Mouse (Mus musculus) adrenal gland, postnatal 36 days (tissue): Measurements from ENCODE around the gene Enoph1. TPM values are rescaled to one million over a fixed set of nuclear protein-coding genes. Genes with fewer than 3 reads are reported as not detected.

Experiments
- DNase-seq, 2 experiments: peaks; one replicate each; pipeline ENCODE4 v3.0.0; 2021; ENCODE audit warnings: mixed read lengths in 1 of 2
- total RNA-seq, 2 experiments: library from RNA; stranded (reverse); gene quantifications; 2 replicates each; pipeline ENCODE4 v1.2.3; 2021

Gene Enoph1
- total RNA-seq, 2 experiments from 2014 or later: 33.2 to 36.6 TPM

DNA sequence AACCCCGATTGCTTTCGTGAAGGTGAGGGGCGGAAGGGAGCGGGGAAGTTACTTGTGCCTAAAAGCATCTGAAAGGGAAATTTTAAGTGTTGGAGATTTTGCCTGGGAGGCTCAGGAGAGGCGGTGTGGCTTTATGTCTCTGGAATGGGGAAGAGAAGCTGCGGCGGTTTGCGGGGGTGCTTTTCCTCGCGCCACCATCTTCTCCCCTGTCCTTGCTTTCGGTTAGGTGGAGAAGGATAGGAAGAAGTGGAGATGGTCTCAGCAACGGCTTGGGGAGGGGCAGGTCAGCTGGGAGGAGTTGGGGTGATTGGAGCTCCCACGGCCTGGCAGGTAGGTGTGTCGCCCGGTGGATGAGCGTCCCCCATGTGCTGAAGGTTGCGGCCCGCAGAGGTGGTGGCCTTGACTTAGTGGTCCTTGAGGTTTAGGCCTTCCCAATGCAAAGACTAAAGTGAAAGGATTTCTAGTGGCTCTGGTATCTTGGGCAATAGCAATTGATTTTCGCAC is 548 bp downstream of the Enoph1 start:
- peak; percentile 46 to 47 for DNase-seq

GRCm38 (mm10) chr5:100041272-100041671 is 1.5 kb downstream of the Enoph1 start:
- DNase-seq: no peak

DNA sequence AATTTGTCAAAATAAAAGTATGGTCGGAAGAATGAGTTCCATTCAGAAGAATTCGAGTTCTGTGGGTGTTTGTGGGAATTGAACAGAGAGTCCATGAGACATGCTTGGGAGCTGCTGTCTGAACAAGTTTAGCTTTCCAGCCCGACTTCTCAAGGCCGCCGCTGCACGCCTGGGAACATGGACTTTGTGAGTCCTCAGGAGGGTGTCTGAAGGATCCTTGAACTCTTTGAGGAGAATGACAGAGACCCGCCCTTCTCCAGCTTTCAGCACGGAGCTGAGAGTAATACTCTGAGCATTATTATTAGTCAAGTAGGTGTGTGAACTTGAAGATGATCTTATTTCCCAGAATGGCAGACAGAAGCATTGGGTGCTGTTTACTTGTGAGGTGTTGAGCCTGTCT is 2.7 kb downstream of the Enoph1 start:
- DNase-seq: peak; percentile 45 to 55

GRCm38 (mm10) chr5:100043361-100043760 is 3.6 kb downstream of the Enoph1 start:
- DNase-seq: peak; percentile 88 to 90

GRCm38 (mm10) chr5:100044030-100044429 is 4.2 kb downstream of the Enoph1 start:
- no peak for DNase-seq

- no peak for DNase-seq
Observed at GRCm38 (mm10) chr5:100044621-100045020, 4.8 kb downstream of the Enoph1 start.

DNA sequence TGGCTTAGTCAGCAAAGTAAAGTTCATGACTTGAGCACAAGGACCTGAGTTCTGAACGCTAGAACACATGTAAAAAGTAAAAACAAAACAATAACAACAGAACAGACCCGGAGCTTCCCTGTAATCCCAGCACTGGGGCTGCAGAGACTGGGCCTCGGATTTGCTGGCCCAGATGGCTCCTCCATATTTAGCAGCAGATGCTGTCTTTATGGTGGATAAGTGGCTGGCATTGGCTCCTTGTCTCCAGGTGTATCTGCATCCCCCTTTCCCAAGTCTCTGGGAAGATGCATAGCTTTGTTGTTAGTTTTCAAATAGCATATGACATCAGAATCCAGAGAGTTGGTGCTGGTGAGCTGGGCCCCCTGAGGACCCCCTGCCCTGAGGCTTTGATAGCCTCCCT is 6.3 kb downstream of the Enoph1 start:
- no peak for DNase-seq

DNA sequence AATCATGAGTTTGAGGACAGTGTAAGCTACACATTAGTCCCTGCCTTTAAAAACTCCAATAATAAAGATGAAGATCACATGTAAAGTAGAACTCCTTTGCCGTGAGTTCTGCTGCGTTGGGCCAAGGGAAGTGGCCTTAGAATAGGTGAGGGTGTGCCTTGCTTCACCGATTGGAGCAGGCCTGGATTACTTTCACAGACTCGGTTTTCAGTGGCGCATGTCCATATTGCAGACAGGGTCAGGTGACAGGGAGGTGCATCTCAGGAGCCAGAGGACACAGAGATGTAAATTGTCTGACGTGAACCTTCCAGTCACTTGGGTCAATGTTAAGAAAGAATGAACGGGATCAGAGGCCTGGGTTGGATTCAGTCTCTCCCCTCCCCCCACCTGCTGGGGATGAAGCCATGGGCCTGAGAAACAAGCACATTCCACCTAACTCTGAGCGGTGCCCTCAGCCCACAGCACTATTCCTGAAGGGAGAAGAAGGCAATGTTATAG is 7.4 kb downstream of the Enoph1 start:
- no peak for DNase-seq

- DNase-seq: peak; percentile 41 to 54
Observed at GRCm38 (mm10) chr5:100047871-100048270, 8.1 kb downstream of the Enoph1 start.

DNA sequence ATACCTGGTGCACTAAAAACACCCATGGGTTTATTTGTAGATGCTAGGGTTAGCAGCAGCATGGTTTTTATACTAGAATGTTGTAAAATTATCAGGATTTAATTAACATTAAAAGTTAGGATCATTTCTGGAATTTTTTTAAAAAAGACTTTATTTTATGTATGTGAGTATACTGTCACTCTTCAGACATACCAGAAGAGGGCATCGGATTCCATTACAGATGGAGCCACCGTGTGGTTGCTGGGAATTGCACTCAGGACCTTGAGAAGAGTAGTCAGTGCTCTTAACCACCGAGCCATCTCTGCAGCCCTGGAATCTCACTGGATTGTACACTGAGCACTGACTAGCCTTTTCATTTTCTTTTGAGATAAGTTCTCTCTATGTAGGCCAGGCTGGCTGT is 10.1 kb downstream of the Enoph1 start:
- no peak for DNase-seq

- no peak for DNase-seq
Observed at GRCm38 (mm10) chr5:100052728-100053127, 12.9 kb downstream of the Enoph1 start.

DNA sequence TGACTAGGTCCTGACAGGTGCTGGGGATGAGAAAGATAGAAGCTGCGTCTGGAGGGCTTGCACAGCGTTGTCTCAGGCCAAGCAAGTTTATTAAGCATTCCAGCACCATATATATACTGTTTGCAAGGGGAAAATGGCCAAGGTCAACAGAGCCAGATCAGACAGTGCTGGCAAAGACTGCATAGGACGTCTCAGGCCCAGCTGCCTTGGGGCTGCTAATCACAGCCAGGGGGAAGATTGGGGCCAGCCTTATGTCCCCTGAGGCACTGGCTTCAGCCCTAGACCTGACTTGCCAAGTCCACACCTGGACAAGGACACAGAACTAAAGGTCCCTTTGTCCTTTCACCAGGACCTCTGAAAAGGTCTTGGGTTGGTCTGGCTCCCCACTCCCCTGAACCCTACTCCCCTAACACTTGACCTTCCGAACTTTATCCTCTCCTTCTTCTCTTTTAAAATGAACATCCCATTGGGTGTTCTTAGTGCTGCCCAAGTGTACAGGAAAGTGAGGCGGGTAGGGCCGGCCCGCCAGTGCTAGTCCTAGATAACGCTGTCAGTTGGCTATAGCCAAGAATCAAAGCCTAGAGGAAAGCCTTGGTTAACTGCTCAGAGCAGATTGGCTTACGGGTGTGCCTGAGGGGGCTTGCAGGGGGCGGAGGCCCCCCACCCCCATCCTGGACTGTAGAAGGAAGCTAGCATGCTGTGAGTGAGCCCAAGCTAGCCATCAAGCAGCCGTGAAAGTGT is 15.2 kb downstream of the Enoph1 start:
- no peak for DNase-seq

DNA sequence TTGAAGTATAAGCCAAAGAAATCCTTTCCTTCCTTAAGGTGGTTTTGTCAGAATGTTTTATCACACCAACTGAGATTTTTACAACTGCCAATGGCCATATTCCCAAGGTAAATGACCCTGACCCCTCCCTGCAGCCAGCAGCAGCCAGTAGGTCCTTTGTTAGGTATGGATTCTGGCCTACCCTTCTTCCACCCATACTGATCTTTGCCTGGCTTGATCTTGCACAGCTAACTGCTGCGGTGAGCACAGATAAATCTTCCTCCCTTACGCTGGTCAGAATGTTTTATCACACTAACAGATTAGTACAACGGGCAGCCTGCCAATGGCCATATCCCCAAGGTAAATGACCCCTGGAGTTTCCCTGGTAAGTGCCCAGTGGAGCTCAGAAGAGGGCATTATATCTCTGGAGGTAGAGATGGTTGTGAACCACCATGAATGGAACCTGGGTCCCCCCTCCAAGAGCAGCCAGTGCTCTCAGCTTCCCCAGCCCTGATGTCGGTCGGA is 16.1 kb downstream of the Enoph1 start:
- DNase-seq: peak; percentile 63 to 73

DNA sequence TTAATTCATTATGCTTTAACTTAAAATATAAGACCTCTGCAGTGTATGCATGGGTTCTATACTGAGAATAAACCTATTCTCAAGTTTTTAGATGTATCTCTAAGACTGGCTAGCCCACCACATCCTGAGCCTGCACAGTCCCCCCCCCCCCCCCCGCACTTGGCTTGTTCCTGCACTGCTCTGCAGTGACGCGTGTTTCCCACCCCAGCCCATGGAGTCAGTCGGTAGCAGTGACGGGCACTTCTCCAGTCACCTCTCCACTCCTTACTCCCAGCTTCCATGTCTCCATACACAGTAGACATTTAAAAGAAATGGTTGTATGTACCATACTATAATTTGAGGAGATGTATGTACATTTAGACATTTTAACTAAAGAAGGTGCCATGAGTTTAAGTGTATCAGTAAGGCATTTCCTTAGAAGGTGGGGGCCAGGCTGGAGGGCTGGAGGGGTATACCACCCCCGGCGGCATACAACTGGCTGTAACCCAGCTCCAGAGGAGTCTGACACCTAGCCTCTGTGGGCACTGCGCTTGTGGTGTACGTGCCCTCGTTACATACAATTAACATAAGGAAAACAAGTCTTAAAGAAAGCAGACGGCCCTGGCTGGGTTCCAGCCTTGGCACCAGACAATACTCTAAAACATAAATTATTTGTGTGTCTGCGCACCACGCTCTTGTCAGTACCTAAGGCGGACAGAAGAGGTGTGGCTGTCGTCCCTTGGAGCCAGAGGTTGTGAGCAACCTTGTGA is 17.9 kb downstream of the Enoph1 start:
- DNase-seq: no peak

GRCm38 (mm10) chr5:100058729-100059128 is 18.9 kb downstream of the Enoph1 start:
- no peak for DNase-seq

DNA sequence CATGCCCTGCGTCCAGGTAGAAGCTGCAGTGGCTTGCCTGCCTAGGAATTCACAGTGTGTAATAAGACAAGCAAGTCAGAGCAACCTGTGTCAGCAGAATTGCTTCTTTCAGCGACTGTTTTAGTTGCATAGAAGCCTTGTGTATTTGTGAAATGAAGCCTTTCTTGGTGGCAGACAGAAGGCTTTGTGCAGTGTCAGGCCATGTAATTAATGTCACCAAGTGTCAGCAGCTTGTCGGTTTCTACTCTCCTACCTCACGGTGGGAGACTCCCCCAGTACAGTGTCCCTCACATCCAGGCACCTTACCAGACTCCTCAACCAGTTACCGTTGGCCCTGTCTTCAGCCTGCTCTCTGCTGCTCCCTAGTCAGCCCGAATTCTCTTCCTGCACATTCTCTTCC is 19.5 kb downstream of the Enoph1 start:
- no peak for DNase-seq

- DNase-seq: no peak
Observed at GRCm38 (mm10) chr5:100060876-100061275, 21.1 kb downstream of the Enoph1 start.

DNA sequence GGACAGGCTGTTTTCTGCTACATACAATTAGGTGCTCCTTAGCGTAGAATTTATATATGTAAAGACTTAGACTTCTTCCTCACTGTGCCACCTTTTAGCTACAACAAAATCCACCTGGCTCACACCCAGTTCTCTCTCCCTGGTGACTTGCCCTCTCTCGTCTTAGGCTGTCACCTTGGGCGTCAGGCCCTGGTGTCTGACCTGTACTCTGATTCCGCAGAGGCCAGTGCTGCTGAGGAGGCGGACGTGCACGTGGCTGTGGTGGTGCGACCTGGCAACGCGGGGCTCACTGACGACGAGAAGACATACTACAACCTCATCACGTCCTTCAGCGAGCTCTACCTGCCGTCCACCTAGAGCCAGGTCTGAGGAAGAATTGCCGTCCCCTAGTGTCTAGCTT is 27.8 kb downstream of the Enoph1 start:
- DNase-seq: no peak

DNA sequence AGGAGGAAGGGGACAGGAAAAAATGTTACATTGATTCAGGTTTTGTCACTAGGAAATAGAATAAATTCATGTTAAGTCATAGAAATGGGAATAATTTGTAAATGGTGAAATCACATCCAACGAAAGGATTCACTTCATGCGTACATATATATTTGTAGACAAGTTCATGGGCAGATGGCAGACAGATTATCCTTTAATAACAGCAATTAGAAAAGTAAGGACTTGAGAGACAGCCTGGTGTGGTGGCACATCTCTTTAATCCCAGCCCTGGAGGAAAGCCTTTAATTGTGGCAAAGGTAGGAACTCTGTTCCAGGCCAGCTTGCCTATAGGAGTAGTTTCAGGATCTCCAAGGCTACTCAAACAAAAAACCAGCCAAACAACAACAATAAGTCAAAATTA is 29.7 kb downstream of the Enoph1 start:
- no peak for DNase-seq

GRCm38 (mm10) chr5:100070255-100070654 is 30.5 kb downstream of the Enoph1 start:
- DNase-seq: peak; percentile 89 to 91

- DNase-seq: no peak
Observed at GRCm38 (mm10) chr5:100071541-100071940, 31.8 kb downstream of the Enoph1 start.

- no peak for DNase-seq
Observed at GRCm38 (mm10) chr5:100072557-100072956, 32.8 kb downstream of the Enoph1 start.

- DNase-seq: no peak
Observed at GRCm38 (mm10) chr5:100074571-100074970, 34.8 kb downstream of the Enoph1 start.
